In genomic region chr2:106002835-106003739, GRCm38 (mm10) we compare ENCODE assay signal across 8 mouse cellular contexts. TPM values are rescaled to one million over a fixed set of nuclear protein-coding genes. Genes with fewer than 3 reads are reported as not detected.
A peak's percentile ranks its signal among the peaks of the same experiment; 100 is the strongest.
DNase-seq lines count a peak whose midpoint lies in the region; ATAC-seq and TF ChIP-seq lines count a peak whose summit lies in the region.

TSS of gene Dnajc24 (minus strand) at chr2:106003549.

- ATAC-seq in G1E (ENCODE audit: extremely low read depth, insufficient number of reproducible peaks, low FRiP score, poor library complexity, severe bottlenecking): peak; percentile 96
- ATAC-seq in forebrain, embryonic 16.5 days: peak; percentile 99
- ATAC-seq in lung, embryonic 14.5 days (ENCODE audit: insufficient read depth): peak; percentile 99

- H3K9ac ChIP-seq in forebrain, embryonic 16.5 days (replicated peaks; ENCODE audit: low read depth, low read length): peak within 1 kb of the TSS; percentile 91
- peak within 1 kb of the TSS; percentile 70 for H3K9ac ChIP-seq in lung, embryonic 14.5 days

- intact Hi-C loops in heart, postnatal 36 days (cut with DNase I): loop anchor here (2.0 to 5.0 kb wide), 2 partner anchors 98 to 331 kb away; partner anchors contain the start of genes Elp4 and Immp1l

- H3K9me3 ChIP-seq in G1E (replicated peaks): no peaks in the 10 kb centered on the region
- H3K9me3 ChIP-seq in forebrain, embryonic 16.5 days (ENCODE audit: control insufficient read depth, low read length): no peaks in the 10 kb centered on the region
- H3K9me3 ChIP-seq in lung, embryonic 14.5 days (ENCODE audit: low read depth, low read length): no peaks in the 10 kb centered on the region

- TF ChIP-seq POLR2A in olfactory bulb, adult 2 months (IDR thresholded peaks at IDR 0.05; ENCODE audit: insufficient read depth, low read depth, low read length): peak; percentile 36; the same call in 1 of the 2 replicates
- no peak for TF ChIP-seq POLR2A in thymus, adult 2 months (IDR thresholded peaks at IDR 0.05; ENCODE audit: control insufficient read depth, extremely low read depth, insufficient read depth, low read length, poor library complexity)

- H3K4me1 ChIP-seq in G1E (ENCODE audit: insufficient read depth, low read depth, low read length): peaks cover 8% of the 10 kb centered on the region; the same call in 1 of the 2 replicates
- H3K4me1 ChIP-seq in forebrain, embryonic 16.5 days (replicated peaks; ENCODE audit: control insufficient read depth, insufficient read depth, low read length): peaks cover 5% of the 10 kb centered on the region
- no peaks in the 10 kb centered on the region for H3K4me1 ChIP-seq in lung, embryonic 14.5 days (ENCODE audit: insufficient read depth)
- H3K4me1 ChIP-seq in olfactory bulb, adult 2 months (ENCODE audit: control insufficient read depth, insufficient read depth, low read length): no peaks in the 10 kb centered on the region
- peaks cover 2% of the 10 kb centered on the region; the same call in 1 of the 2 replicates for H3K4me1 ChIP-seq in thymus, adult 2 months (replicated peaks; ENCODE audit: control insufficient read depth, insufficient read depth, low read length)

- peaks cover 11% of the 10 kb centered on the region for H3K36me3 ChIP-seq in G1E (replicated peaks)
- 0 out of 2 replicates have a peak, but pooled peaks cover 2% of the 10 kb centered on the region for H3K36me3 ChIP-seq in forebrain, embryonic 16.5 days (ENCODE audit: control insufficient read depth, insufficient read depth)
- H3K36me3 ChIP-seq in lung, embryonic 14.5 days (ENCODE audit: insufficient read depth): no peaks in the 10 kb centered on the region
- no peaks in the 10 kb centered on the region; the same call in 1 of the 2 replicates for H3K36me3 ChIP-seq in thymus, adult 2 months (ENCODE audit: control insufficient read depth, insufficient read depth, low read length)

- 2% methylated on average over 44 of the region's 44 CpGs for WGBS in forebrain, embryonic 16.5 days
- WGBS in lung, embryonic 14.5 days: 2% methylated on average over 44 of the region's 44 CpGs
- WGBS in olfactory bulb, adult 2 months: under 1% methylated on average over 44 of the region's 44 CpGs
- WGBS in thymus, adult 2 months: 2% methylated on average over 44 of the region's 44 CpGs

- no peak for TF ChIP-seq CTCF in G1E (IDR thresholded peaks at IDR 0.05; ENCODE audit: low read depth, low read length)
- TF ChIP-seq CTCF in layer of hippocampus, adult 2 months (conservative IDR thresholded peaks at IDR 0.05): 0 out of 2 replicates have a peak, but pooled peaks have one; percentile 6
- TF ChIP-seq CTCF in lung, embryonic 14.5 days (IDR thresholded peaks at IDR 0.05; ENCODE audit: low read depth): no peak
- no peak for TF ChIP-seq CTCF in olfactory bulb, adult 2 months (IDR thresholded peaks at IDR 0.05; ENCODE audit: insufficient read depth, low read depth, low read length)
- no peak for TF ChIP-seq CTCF in thymus, adult 2 months (IDR thresholded peaks at IDR 0.05; ENCODE audit: borderline replicate concordance, control insufficient read depth, extremely low read depth, insufficient read depth, low read length, poor library complexity)

- H3K27ac ChIP-seq in forebrain, embryonic 16.5 days (ENCODE audit: low read length): peak within 1 kb of the TSS; percentile 83
- peak within 1 kb of the TSS; percentile 91 for H3K27ac ChIP-seq in layer of hippocampus, adult 2 months
- peak within 1 kb of the TSS; percentile 73; the same call in 1 of the 2 replicates for H3K27ac ChIP-seq in lung, embryonic 14.5 days (ENCODE audit: low read depth)
- peak within 1 kb of the TSS; percentile 63; the same call in 1 of the 2 replicates for H3K27ac ChIP-seq in olfactory bulb, adult 2 months (ENCODE audit: insufficient read depth, low read depth, low read length)
- H3K27ac ChIP-seq in thymus, adult 2 months (ENCODE audit: control insufficient read depth, insufficient read depth, low read length): no peak within 1 kb of the TSS

- H3K27me3 ChIP-seq in G1E (ENCODE audit: insufficient read depth, low read length): no peaks in the 10 kb centered on the region; the same call in 1 of the 2 replicates
- no peaks in the 10 kb centered on the region for H3K27me3 ChIP-seq in forebrain, embryonic 16.5 days (replicated peaks; ENCODE audit: control insufficient read depth, insufficient read depth, low read length)
- no peaks in the 10 kb centered on the region for H3K27me3 ChIP-seq in lung, embryonic 14.5 days (ENCODE audit: insufficient read depth, low read length)
- no peaks in the 10 kb centered on the region for H3K27me3 ChIP-seq in thymus, adult 2 months (ENCODE audit: control insufficient read depth, insufficient read depth, low read length)

- H3K4me3 ChIP-seq in G1E (ENCODE audit: low read depth, low read length): peak within 1 kb of the TSS; percentile 87
- peak within 1 kb of the TSS; percentile 99 for H3K4me3 ChIP-seq in forebrain, embryonic 16.5 days (replicated peaks; ENCODE audit: low read length)
- peak within 1 kb of the TSS; percentile 96 for H3K4me3 ChIP-seq in layer of hippocampus, adult 2 months
- H3K4me3 ChIP-seq in lung, embryonic 14.5 days (ENCODE audit: low read depth, low read length): peak within 1 kb of the TSS; percentile 71
- H3K4me3 ChIP-seq in olfactory bulb, adult 2 months (ENCODE audit: insufficient read depth, low read depth, low read length): peak within 1 kb of the TSS; percentile 95
- H3K4me3 ChIP-seq in thymus, adult 2 months (ENCODE audit: control insufficient read depth, insufficient read depth, low read length): peak within 1 kb of the TSS; percentile 84

- peak; percentile 41 for DNase-seq in G1E (ENCODE audit: low spot score)
- peak; percentile 85 to 90 for DNase-seq in cerebellum, adult 18-20 months
- DNase-seq in heart, postnatal 36 days: peak; percentile 86 to 89
- DNase-seq in layer of hippocampus, adult 2 months (ENCODE audit: low spot score in 2 of 2): peak; percentile 91
- peak; percentile 96 for DNase-seq in lung, embryonic 14.5 days
- peak; percentile 84 for DNase-seq in thymus, adult 2 months

- peak within 1 kb of the TSS; percentile 73 for H3K4me2 ChIP-seq in forebrain, embryonic 16.5 days (ENCODE audit: low read length)
- H3K4me2 ChIP-seq in lung, embryonic 14.5 days: peak within 1 kb of the TSS; percentile 52

RNA-seq across cellular contexts. Expression of gene Dnajc24, which starts in this region (rescaled TPM):
- total RNA-seq in G1E (2014; fragmentation: Nextera tagmentation): 22.5 and 37.8 TPM in 2 replicates
- total RNA-seq in G1E (2017): 38.0 and 43.0 TPM in 2 replicates
- polyA plus RNA-seq in G1E (2012): 23.8 and 29.8 TPM in 2 replicates
- polyA plus RNA-seq in forebrain, embryonic 16.5 days (2015; fragmentation: Nextera tagmentation; extraction: Ambion mirVana): 25.2 and 28.2 TPM in 2 replicates
- total RNA-seq in heart, postnatal 36 days (2021): 10 to 100 TPM; 10.9 to 15.2 TPM
- total RNA-seq in layer of hippocampus, adult 2 months (2021): 10 to 100 TPM; 26.4 to 27.9 TPM
- polyA plus RNA-seq in lung, embryonic 14.5 days (2014; fragmentation: Nextera tagmentation; extraction: Ambion mirVana): 36.0 and 38.1 TPM in 2 replicates
- polyA plus RNA-seq in olfactory bulb, adult 2 months (2012; ENCODE audit: insufficient read depth, insufficient read length, low replicate concordance, missing spikeins): not detected in 2 replicates
- 19.6 and 23.2 TPM in 2 replicates for polyA plus RNA-seq in thymus, adult 2 months (2012; rRNA removed)

Comparison
In these comparisons a context has a peak if more than half of its experiments do, and no peak if none do; other contexts are left out.
1. RNA of gene Dnajc24 (polyA plus RNA-seq): 36.0 to 38.1 TPM in lung, embryonic 14.5 days, 25.2 to 28.2 TPM in forebrain, embryonic 16.5 days, 23.8 to 29.8 TPM in G1E and 19.6 to 23.2 TPM in thymus, adult 2 months; not detected in olfactory bulb, adult 2 months; every median in the first group is over 10 times any median in the second.
2. DNase-seq: peak in every context shown above with its lines; median percentile 96 in lung, embryonic 14.5 days; 91 in layer of hippocampus, adult 2 months; 88 in cerebellum, adult 18-20 months; 88 in heart, postnatal 36 days; 84 in thymus, adult 2 months; 41 in G1E.
3. Peak in every context shown above with its lines, with median percentiles within 50 percentile points of each other: ATAC-seq and H3K4me3 ChIP-seq.